22 mouse cellular contexts compared by ENCODE assay signal in the genomic region with DNA sequence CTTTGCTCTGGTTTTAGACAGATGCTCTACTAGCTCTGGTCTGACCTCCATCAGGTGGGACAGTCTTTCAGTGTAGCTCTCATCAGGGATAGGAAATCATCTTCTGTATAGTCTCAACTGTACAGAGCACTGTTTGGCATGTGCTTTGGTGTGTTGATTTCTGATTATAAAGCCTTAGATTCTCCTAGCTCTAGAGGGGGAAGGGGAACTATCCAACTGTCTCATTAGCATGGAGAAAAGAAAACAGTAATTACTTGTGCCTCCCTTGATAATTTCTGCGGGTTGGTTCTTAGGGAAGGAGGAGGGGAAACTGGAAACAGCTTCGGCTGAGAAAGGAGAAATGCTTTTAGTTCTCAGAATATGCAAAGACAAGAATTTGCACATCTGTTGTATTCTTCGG. TPM values are rescaled to one million over a fixed set of nuclear protein-coding genes. Genes with fewer than 3 reads are reported as not detected.
DNase-seq lines count a peak whose midpoint lies in the region; ATAC-seq and TF ChIP-seq lines count a peak whose summit lies in the region.
"Had no signal": no experiment of that assay in that cellular context is flagged by ENCODE, and none has a peak within 500 bp of the region (broad histone marks: within the 10 kb centered on the region; RNA-seq: fewer than 3 reads in every experiment).

No protein-coding gene starts in this region.

- H3K36me3 ChIP-seq in hindbrain, embryonic 13.5 days: no peaks in the 10 kb centered on the region
- peaks cover 9% of the 10 kb centered on the region for H3K36me3 ChIP-seq in hindbrain, embryonic 10.5 days
- no peaks in the 10 kb centered on the region for H3K36me3 ChIP-seq in forebrain, embryonic 16.5 days (ENCODE audit: control insufficient read depth, insufficient read depth)
- no peaks in the 10 kb centered on the region for H3K36me3 ChIP-seq in midbrain, postnatal 0 days (ENCODE audit: insufficient read depth, low read length)
- H3K36me3 ChIP-seq: heart, embryonic 10.5 days; lung, embryonic 15.5 days had no signal

- WGBS in hindbrain, embryonic 13.5 days: 33% methylated on average over 3 of the region's 3 CpGs
- 71% methylated on average over 3 of the region's 3 CpGs for WGBS in hindbrain, embryonic 10.5 days
- 11% methylated on average over 3 of the region's 3 CpGs for WGBS in forebrain, embryonic 16.5 days
- WGBS in midbrain, postnatal 0 days: 37% methylated on average over 3 of the region's 3 CpGs

- peak overlapping the region; percentile 24; the same call in 1 of the 2 replicates for H3K4me2 ChIP-seq in hindbrain, embryonic 13.5 days
- peak overlapping the region; percentile 1; the same call in 1 of the 2 replicates for H3K4me2 ChIP-seq in forebrain, embryonic 16.5 days (ENCODE audit: low read length)
- H3K4me2 ChIP-seq in midbrain, postnatal 0 days (ENCODE audit: low read depth, low read length, poor library complexity, severe bottlenecking): no peak overlapping the region
- H3K4me2 ChIP-seq: lung, embryonic 15.5 days had no signal

- no peaks in the 10 kb centered on the region for H3K27me3 ChIP-seq in hindbrain, embryonic 13.5 days
- no peaks in the 10 kb centered on the region for H3K27me3 ChIP-seq in hindbrain, embryonic 10.5 days (ENCODE audit: insufficient read depth, poor library complexity, severe bottlenecking)
- H3K27me3 ChIP-seq in forebrain, embryonic 16.5 days (replicated peaks; ENCODE audit: control insufficient read depth, insufficient read depth, low read length): no peaks in the 10 kb centered on the region
- no peaks in the 10 kb centered on the region for H3K27me3 ChIP-seq in midbrain, postnatal 0 days (ENCODE audit: insufficient read depth, low read length)
- H3K27me3 ChIP-seq: lung, embryonic 15.5 days had no signal

- no peak overlapping the region for H3K4me3 ChIP-seq in hindbrain, embryonic 13.5 days
- H3K4me3 ChIP-seq in hindbrain, embryonic 10.5 days: no peak overlapping the region
- no peak overlapping the region for H3K4me3 ChIP-seq in forebrain, embryonic 16.5 days (replicated peaks; ENCODE audit: low read length)
- H3K4me3 ChIP-seq in midbrain, postnatal 0 days (ENCODE audit: low read depth, low read length): no peak overlapping the region
- H3K4me3 ChIP-seq: heart, embryonic 10.5 days; lung, embryonic 15.5 days had no signal

- TF ChIP-seq POLR2A in brain, embryonic 14.5 days (IDR thresholded peaks at IDR 0.05; ENCODE audit: borderline replicate concordance, extremely low read depth, insufficient read depth, insufficient read length, poor library complexity, severe bottlenecking): no peak

- H3K9me3 ChIP-seq in hindbrain, embryonic 13.5 days: no peaks in the 10 kb centered on the region
- H3K9me3 ChIP-seq in hindbrain, embryonic 10.5 days: no peaks in the 10 kb centered on the region
- no peaks in the 10 kb centered on the region for H3K9me3 ChIP-seq in forebrain, embryonic 16.5 days (ENCODE audit: control insufficient read depth, low read length)
- no peaks in the 10 kb centered on the region for H3K9me3 ChIP-seq in midbrain, postnatal 0 days (ENCODE audit: low read length)
- H3K9me3 ChIP-seq: heart, embryonic 10.5 days; lung, embryonic 15.5 days had no signal

- peak; percentile 52; the same call in 1 of the 2 replicates for ATAC-seq in hindbrain, embryonic 13.5 days (ENCODE audit: low FRiP score)
- peak; percentile 77 for ATAC-seq in forebrain, embryonic 16.5 days
- no peak for ATAC-seq in midbrain, postnatal 0 days (ENCODE audit: low FRiP score)

- no peak for DNase-seq in hindbrain, embryonic 10.5 days (ENCODE audit: low spot score)
- peak; percentile 82 for DNase-seq in brain, embryonic 14.5 days (ENCODE audit: low read depth)
- DNase-seq in midbrain, postnatal 0 days (ENCODE audit: low spot score): peak; percentile 14
- DNase-seq in lung, postnatal 4 days: no peak
- no peak for DNase-seq in cerebellum, adult 9-11 months
- no peak for DNase-seq in layer of hippocampus, adult 11-12 months (ENCODE audit: low spot score)

- peak overlapping the region; percentile 45 for H3K27ac ChIP-seq in hindbrain, embryonic 13.5 days
- H3K27ac ChIP-seq in hindbrain, embryonic 10.5 days: no peak overlapping the region
- H3K27ac ChIP-seq in forebrain, embryonic 16.5 days (ENCODE audit: low read length): 0 out of 2 replicates have a peak overlapping the region, but pooled peaks have one; percentile 41
- no peak overlapping the region for H3K27ac ChIP-seq in midbrain, postnatal 0 days (ENCODE audit: low read depth, low read length)
- H3K27ac ChIP-seq: heart, embryonic 10.5 days; lung, embryonic 15.5 days had no signal

- TF ChIP-seq CTCF in brain, embryonic 14.5 days (IDR thresholded peaks at IDR 0.05; ENCODE audit: borderline replicate concordance, extremely low read depth, insufficient read depth, insufficient read length): no peak
- TF ChIP-seq CTCF in midbrain, postnatal 0 days (IDR thresholded peaks at IDR 0.05): no peak

- H3K4me1 ChIP-seq in hindbrain, embryonic 13.5 days (replicated peaks): peaks cover 15% of the 10 kb centered on the region
- peaks cover 16% of the 10 kb centered on the region; the same call in 1 of the 2 replicates for H3K4me1 ChIP-seq in hindbrain, embryonic 10.5 days (replicated peaks)
- H3K4me1 ChIP-seq in forebrain, embryonic 16.5 days (replicated peaks; ENCODE audit: control insufficient read depth, insufficient read depth, low read length): peaks cover 26% of the 10 kb centered on the region
- H3K4me1 ChIP-seq in midbrain, postnatal 0 days (ENCODE audit: insufficient read depth, low read length): no peaks in the 10 kb centered on the region

- H3K9ac ChIP-seq in hindbrain, embryonic 13.5 days: no peak overlapping the region
- H3K9ac ChIP-seq in forebrain, embryonic 16.5 days (replicated peaks; ENCODE audit: low read depth, low read length): no peak overlapping the region
- no peak overlapping the region for H3K9ac ChIP-seq in midbrain, postnatal 0 days (replicated peaks; ENCODE audit: low read length, poor library complexity, severe bottlenecking)
- H3K9ac ChIP-seq: lung, embryonic 15.5 days had no signal

RNA-seq across cellular contexts. Expression of a gene that starts 25.9 kb away (rescaled TPM):
- polyA plus RNA-seq in hindbrain, embryonic 13.5 days (2015; fragmentation: Nextera tagmentation; extraction: Ambion mirVana): 1.4 TPM in 2 replicates
- polyA plus RNA-seq in hindbrain, embryonic 10.5 days (2016; fragmentation: Nextera tagmentation; extraction: Ambion mirVana): 1.0 and 1.7 TPM in 2 replicates
- polyA plus RNA-seq in brain, embryonic 14.5 days (2012; rRNA removed): 4.1 and 6.5 TPM in 2 replicates
- polyA plus RNA-seq in forebrain, embryonic 16.5 days (2015; fragmentation: Nextera tagmentation; extraction: Ambion mirVana): 0.73 and 0.94 TPM in 2 replicates
- 5.9 TPM in 1 of 2 replicates, not detected in the other for total RNA-seq in midbrain, postnatal 0 days (2014; rRNA removed)
- polyA plus RNA-seq in midbrain, postnatal 0 days (2015; fragmentation: Nextera tagmentation; extraction: Ambion mirVana): 1.1 and 2.3 TPM in 2 replicates
- total RNA-seq: adrenal gland, postnatal 10 days; gastrocnemius, adult 8-10 months; heart, postnatal 36 days; layer of hippocampus, postnatal 36 days; left cerebral cortex, postnatal 36 days; liver, adult 2 months; megakaryocyte, adult 5-6 weeks had no signal
- polyA plus RNA-seq: C2C12; liver, adult 2 months; lung, embryonic 15.5 days had no signal

RNA-seq across cellular contexts. Expression of a gene that starts 26.2 kb away (rescaled TPM):
- 25.3 and 27.5 TPM in 2 replicates for polyA plus RNA-seq in hindbrain, embryonic 13.5 days (2015; fragmentation: Nextera tagmentation; extraction: Ambion mirVana)
- 52.8 and 77.6 TPM in 2 replicates for polyA plus RNA-seq in hindbrain, embryonic 10.5 days (2016; fragmentation: Nextera tagmentation; extraction: Ambion mirVana)
- 253 and 290 TPM in 2 replicates for polyA plus RNA-seq in brain, embryonic 14.5 days (2012; rRNA removed)
- polyA plus RNA-seq in forebrain, embryonic 16.5 days (2015; fragmentation: Nextera tagmentation; extraction: Ambion mirVana): 35.0 and 47.7 TPM in 2 replicates
- 132 and 160 TPM in 2 replicates for total RNA-seq in midbrain, postnatal 0 days (2014; rRNA removed)
- 18.4 and 19.3 TPM in 2 replicates for polyA plus RNA-seq in midbrain, postnatal 0 days (2015; fragmentation: Nextera tagmentation; extraction: Ambion mirVana)

RNA-seq across cellular contexts. Expression of a gene that starts 47.3 kb away (rescaled TPM):
- polyA plus RNA-seq in hindbrain, embryonic 13.5 days (2015; fragmentation: Nextera tagmentation; extraction: Ambion mirVana): not detected in 2 replicates
- not detected in 2 replicates for polyA plus RNA-seq in hindbrain, embryonic 10.5 days (2016; fragmentation: Nextera tagmentation; extraction: Ambion mirVana)
- polyA plus RNA-seq in brain, embryonic 14.5 days (2012; rRNA removed): not detected in 2 replicates
- not detected in 2 replicates for polyA plus RNA-seq in forebrain, embryonic 16.5 days (2015; fragmentation: Nextera tagmentation; extraction: Ambion mirVana)
- total RNA-seq in midbrain, postnatal 0 days (2014; rRNA removed): not detected in 2 replicates
- polyA plus RNA-seq in midbrain, postnatal 0 days (2015; fragmentation: Nextera tagmentation; extraction: Ambion mirVana): not detected in 2 replicates
- total RNA-seq: adrenal gland, postnatal 10 days; gastrocnemius, adult 8-10 months; heart, postnatal 36 days; layer of hippocampus, postnatal 36 days; left cerebral cortex, postnatal 36 days; liver, adult 2 months; megakaryocyte, adult 5-6 weeks had no signal
- polyA plus RNA-seq: C2C12; heart, embryonic 10.5 days; large intestine, adult 2 months; liver, adult 2 months; lung, embryonic 15.5 days; neural tube, embryonic 11.5 days; small intestine, adult 2 months; thymus, adult 2 months had no signal

Comparison
In these comparisons a context has a peak if more than half of its experiments do, and no peak if none do; other contexts are left out.
1. H3K27ac ChIP-seq: peak in hindbrain, embryonic 13.5 days (single experiment) and forebrain, embryonic 16.5 days (single experiment); none in hindbrain, embryonic 10.5 days (single experiment) and midbrain, postnatal 0 days (single experiment).
2. DNase-seq: peak in brain, embryonic 14.5 days (single experiment) and midbrain, postnatal 0 days (single experiment); none in hindbrain, embryonic 10.5 days (single experiment), lung, postnatal 4 days (0 of 2), cerebellum, adult 9-11 months (single experiment) and layer of hippocampus, adult 11-12 months (single experiment).